Mouse (Mus musculus) kidney, adult 2 months (tissue): ENCODE measurements at regions not wholly inside any gene's neighbourhood (a gene's known extent, or its start where the extent isn't known, plus 50 kb on each side); places are given as distances from the start of the nearest gene placed in this dataset.

ENCODE experiments used
- CTCF ChIP-seq: fragments of 200-500 bp; conservative IDR thresholded peaks from 2 replicates; pipeline ENCODE4 v1.5.1; 2011; ENCODE audit warnings: low read depth, mild to moderate bottlenecking, control low read depth, low read length, moderate library complexity, mixed read lengths; ENCODE audit not compliant: insufficient read depth, insufficient read length
- POLR2A ChIP-seq: fragments of 200-500 bp; IDR thresholded peaks from one replicate; pipeline ENCODE4 v1.6.1; 2011; ENCODE audit warnings: low read depth, low read length, control low read depth

- TF ChIP-seq CTCF (no peak), POLR2A (no peak)
Measured at GRCm38 (mm10) chr8:5457619-5458018, 352.5 kb upstream of the Slc10a2 start.
